ENCODE assay signal across 11 mouse cellular contexts in genomic region chr9:70416412-70416811, GRCm38 (mm10). TPM values are rescaled to one million over a fixed set of nuclear protein-coding genes. Genes with fewer than 3 reads are reported as not detected.
DNase-seq lines count a peak whose midpoint lies in the region; TF ChIP-seq lines count a peak whose summit lies in the region.
"Had no signal": no experiment of that assay in that cellular context is flagged by ENCODE, and none has a peak within 500 bp of the region (broad histone marks: within the 10 kb centered on the region; RNA-seq: fewer than 3 reads in every experiment).

No protein-coding gene starts in this region.

- H3K4me1 ChIP-seq in heart, adult 2 months (ENCODE audit: control insufficient read depth, insufficient read depth, low read length): no peaks in the 10 kb centered on the region
- H3K4me1 ChIP-seq in bone marrow, adult 2 months (ENCODE audit: control insufficient read depth, insufficient read depth, low read length): no peaks in the 10 kb centered on the region

- H3K4me3 ChIP-seq in heart, adult 2 months: no peak overlapping the region
- H3K4me3 ChIP-seq in bone marrow, adult 2 months (replicated peaks; ENCODE audit: control insufficient read depth, low read depth, low read length): no peak overlapping the region
- H3K4me3 ChIP-seq: hindbrain, embryonic 15.5 days; limb, embryonic 10.5 days had no signal

- 75% methylated on average over 3 of the region's 3 CpGs for WGBS in heart, adult 2 months
- WGBS in bone marrow, adult 2 months: 65% methylated on average over 3 of the region's 3 CpGs

- intact Hi-C loops in heart, adult 2 months (cut with DNase I): loop anchor here (10.0 kb wide), 1 partner anchor 658 kb away; no protein-coding TSS in a partner anchor

- no peaks in the 10 kb centered on the region for H3K36me3 ChIP-seq in heart, adult 2 months (ENCODE audit: control insufficient read depth, insufficient read depth, low read length)

- H3K27ac ChIP-seq in heart, adult 2 months: no peak overlapping the region
- H3K27ac ChIP-seq in bone marrow, adult 2 months (ENCODE audit: control insufficient read depth, insufficient read depth, low read depth, low read length, poor library complexity): no peak overlapping the region
- H3K27ac ChIP-seq: hindbrain, embryonic 15.5 days; limb, embryonic 10.5 days had no signal

- H3K79me2 ChIP-seq in heart, adult 2 months (replicated peaks; ENCODE audit: control insufficient read depth, insufficient read depth, low read length): no peaks in the 10 kb centered on the region

- no peaks in the 10 kb centered on the region for H3K27me3 ChIP-seq in heart, adult 2 months (ENCODE audit: control insufficient read depth, insufficient read depth, low read length)
- H3K27me3 ChIP-seq: hindbrain, embryonic 15.5 days had no signal

- no peak for DNase-seq in heart, adult 2 months
- no peak for DNase-seq in heart, adult 11 months
- DNase-seq in B cell, adult 2 months: peak; percentile 56
- DNase-seq in mesoderm, embryonic 11.5 days (ENCODE audit: low read depth, low spot score): peak; percentile 14
- DNase-seq in layer of hippocampus, adult 8-10 months (ENCODE audit: low spot score in 2 of 2): no peak
- DNase-seq in urinary bladder, adult 18-20 months (ENCODE audit: low spot score in 2 of 2): no peak
- no peak for DNase-seq in adrenal gland, adult 18-20 months (ENCODE audit: low spot score in 2 of 2)
- DNase-seq: cerebellum, postnatal 36 days had no signal

- TF ChIP-seq CTCF in heart, adult 2 months (IDR thresholded peaks at IDR 0.05): peak; percentile 63
- peak; percentile 62 for TF ChIP-seq CTCF in bone marrow, adult 2 months (IDR thresholded peaks at IDR 0.05; ENCODE audit: control insufficient read depth, insufficient read depth, low read length)

- no peak overlapping the region for H3K9ac ChIP-seq in heart, adult 2 months (ENCODE audit: low read depth, low read length)
- H3K9ac ChIP-seq: hindbrain, embryonic 15.5 days had no signal

- no peak for TF ChIP-seq POLR2A in heart, adult 2 months (IDR thresholded peaks at IDR 0.05; ENCODE audit: insufficient read depth, low read depth, low read length)
- no peak for TF ChIP-seq POLR2A in bone marrow, adult 2 months (IDR thresholded peaks at IDR 0.05; ENCODE audit: borderline replicate concordance, control insufficient read depth, low read depth, low read length)

- TF ChIP-seq EP300 in heart, adult 2 months (IDR thresholded peaks at IDR 0.05; ENCODE audit: insufficient read depth, low read depth, low read length): no peak

RNA-seq across cellular contexts. Expression of gene Ccnb2, which starts 4.9 kb away (rescaled TPM):
- total RNA-seq in heart, adult 2 months (2021): under 1 TPM; 0.57 TPM
- polyA plus RNA-seq in heart, adult 2 months (2012; rRNA removed): 0.39 and 0.59 TPM in 2 replicates
- polyA plus RNA-seq in bone marrow, adult 2 months (2011; ENCODE audit: insufficient read depth, insufficient read length, low replicate concordance, missing spikeins): 69.4 and 109 TPM in 2 replicates
- total RNA-seq in layer of hippocampus, adult 8-10 months (2022): 1 to 10 TPM in 2 of 4 experiments, under 1 TPM in 2; 0.56 to 1.2 (median 0.91) TPM
- 1 to 10 TPM; 1.1 to 2.0 TPM for total RNA-seq in adrenal gland, adult 18-20 months (2021)

Comparison
In these comparisons a context has a peak if more than half of its experiments do, and no peak if none do; other contexts are left out.
1. DNase-seq: peak in B cell, adult 2 months (2 of 2) and mesoderm, embryonic 11.5 days (single experiment); none in heart, adult 2 months (0 of 2), heart, adult 11 months (single experiment), layer of hippocampus, adult 8-10 months (0 of 2), urinary bladder, adult 18-20 months (0 of 2) and adrenal gland, adult 18-20 months (0 of 2).